Mouse (Mus musculus) gastrocnemius, postnatal 4 days (tissue): ENCODE results near the gene Gm44511. TPM values are rescaled to one million over a fixed set of nuclear protein-coding genes. Genes with fewer than 3 reads are reported as not detected.
A peak's percentile ranks its signal among the peaks of the same experiment; 100 is the strongest.
"Not testable (repeated sequence)": the region's sequence is repeated elsewhere in the genome, so short reads cannot be mapped to it uniquely, and the experiment has no call there.

Experiments used
- DNase-seq, 2 experiments: peaks; one replicate each; pipeline ENCODE4 v3.0.0; 2021 to 2022; ENCODE audit warnings: low spot score in 2 of 2, mixed read lengths in 2 of 2
- total RNA-seq, 2 experiments: library from RNA; stranded (reverse); gene quantifications; 2 replicates each; pipeline ENCODE4 v1.2.3; 2021

Gene Gm44511
- total RNA-seq, 2 experiments from 2014 or later: not detected

DNA sequence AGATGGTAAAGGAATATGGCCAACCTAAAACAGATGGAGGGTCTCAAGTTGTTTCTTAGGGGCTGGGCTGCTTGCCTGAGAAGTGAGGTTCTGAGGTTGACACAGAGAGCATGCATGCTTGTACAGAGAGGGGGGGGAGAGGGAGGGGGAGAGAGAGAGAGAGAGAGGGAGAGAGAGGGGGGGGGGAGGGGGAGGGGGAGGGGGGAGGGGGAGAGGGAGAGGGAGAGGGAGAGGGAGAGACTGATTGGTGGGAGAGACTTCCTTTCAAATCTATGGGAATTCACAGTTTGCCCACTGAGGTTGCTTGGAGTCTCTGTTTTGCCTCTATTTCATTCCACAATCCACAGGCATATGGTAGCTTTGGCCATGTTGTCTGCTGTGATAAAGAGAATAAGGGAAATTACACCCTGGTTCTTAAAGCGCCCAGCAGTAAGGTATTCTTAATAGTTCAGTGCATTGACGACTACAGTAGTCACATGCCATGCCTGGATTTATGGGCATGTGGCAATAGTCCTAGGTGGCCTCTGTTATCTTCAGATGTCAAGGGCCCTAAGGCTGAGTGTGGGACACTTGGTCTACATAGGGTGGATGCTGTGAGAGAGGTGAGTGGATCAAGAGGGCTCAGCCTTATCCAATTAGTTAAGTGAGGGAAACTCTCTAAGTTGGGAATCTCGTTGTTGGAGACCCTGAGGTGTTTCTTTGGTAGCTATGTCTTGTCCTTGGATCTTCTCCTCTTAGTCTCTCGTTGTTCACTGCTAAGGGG is 15.4 kb upstream of the Gm44511 start:
- no peak for DNase-seq

DNA sequence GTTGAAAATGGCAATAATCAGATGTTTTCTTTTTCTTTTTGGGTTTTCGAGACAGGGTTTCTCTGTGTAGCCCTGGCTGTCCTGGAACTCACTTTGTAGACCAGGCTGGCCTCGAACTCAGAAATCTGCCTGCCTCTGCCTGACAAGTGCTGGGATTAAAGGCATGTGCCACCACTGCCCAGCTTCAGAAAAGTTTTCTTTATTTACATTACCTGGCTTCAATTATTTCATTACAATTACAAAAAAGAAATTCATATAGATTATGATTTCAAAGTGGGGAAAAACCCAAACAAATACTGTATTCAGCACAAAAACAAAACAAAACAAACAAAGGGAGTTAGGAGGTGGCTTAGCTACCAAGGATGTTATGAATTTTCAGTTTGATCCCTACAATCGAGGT is 14.6 kb upstream of the Gm44511 start:
- not testable (repeated sequence) for DNase-seq

DNA sequence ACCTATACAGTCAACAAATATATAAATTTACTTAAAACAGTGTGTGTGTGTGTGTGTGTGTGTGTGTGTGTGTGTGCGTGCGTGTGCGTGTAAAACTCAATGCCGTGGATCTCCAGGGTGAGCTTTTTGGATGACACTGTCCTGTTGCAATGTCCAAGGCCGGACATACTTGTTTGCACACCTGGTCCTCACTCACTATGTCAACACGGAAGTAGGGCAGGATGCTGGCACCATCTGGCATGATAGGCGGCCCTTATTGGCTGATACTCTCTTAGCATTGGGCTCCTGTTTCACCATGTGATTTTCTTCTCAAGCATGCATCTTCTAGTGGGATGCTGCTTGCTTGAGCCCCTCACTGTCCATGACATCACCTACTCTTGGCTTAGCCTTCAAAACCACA is 13.8 kb upstream of the Gm44511 start:
- DNase-seq: no peak

DNA sequence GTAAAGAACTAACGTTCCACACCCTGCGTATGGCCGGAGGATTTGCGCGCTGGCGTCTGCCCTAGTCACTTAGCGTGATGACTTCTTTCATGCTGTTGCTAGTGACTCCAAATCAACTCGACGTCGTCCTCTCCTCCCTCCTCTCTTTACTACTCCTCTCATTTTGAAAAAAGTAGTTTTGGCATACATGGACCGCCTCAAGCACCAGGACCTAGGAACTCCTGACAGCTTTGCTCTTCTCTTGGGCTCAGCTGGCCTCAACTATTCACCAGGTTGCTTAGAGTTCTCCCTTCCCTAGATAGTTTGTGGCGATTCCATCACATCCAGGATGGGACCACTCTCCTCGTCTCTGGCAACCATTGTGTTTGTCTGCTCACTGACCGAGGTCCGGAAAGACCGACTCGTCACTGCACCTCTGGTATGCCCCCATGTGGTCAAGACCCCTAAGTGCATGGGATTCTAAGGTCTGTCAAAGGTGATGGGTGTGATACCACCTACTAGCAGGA is 13.2 kb upstream of the Gm44511 start:
- peak; percentile 73 to 84 for DNase-seq

DNA sequence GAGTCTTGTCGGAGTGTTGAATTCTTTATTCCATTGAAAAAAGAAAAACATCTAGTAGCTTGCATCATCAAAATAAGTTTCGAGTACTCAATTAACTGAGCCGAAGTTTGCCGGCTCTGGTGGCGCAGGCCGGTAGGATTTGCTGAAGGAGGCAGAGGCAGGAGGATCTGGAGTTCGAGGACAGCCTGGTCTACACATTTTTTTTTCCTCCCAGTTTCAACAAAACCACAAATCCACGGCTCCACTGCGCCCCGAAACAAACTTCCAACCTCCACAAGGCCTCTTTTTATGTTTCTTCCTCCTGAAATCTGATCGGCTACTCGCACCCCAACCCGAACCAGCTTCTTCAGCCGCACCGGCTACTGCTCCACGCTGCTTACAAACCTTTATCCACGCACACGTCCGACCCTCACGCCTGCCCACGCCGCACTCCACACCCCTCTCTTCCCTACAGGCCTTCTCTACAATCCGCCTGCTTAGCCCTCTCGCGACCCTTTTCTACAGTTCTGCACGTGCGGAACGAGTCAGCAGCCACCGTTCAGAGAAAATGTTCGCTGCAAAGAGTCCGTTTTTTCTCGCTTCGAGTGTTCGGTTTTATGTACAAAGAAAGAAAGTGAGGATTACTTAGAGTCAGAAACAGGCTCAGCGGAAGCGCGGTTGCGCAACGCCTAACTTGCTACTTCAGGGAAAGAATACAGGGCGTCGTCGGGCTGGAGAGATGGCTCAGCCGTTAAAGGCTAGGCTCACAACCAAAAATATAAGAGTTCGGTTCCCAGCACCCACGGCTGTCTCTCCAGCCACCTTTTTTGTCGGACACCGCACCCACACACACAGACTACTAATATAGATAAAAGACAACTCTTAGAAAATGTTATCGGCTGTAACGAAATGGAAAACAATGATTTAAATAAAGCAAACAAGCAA is 12.5 kb upstream of the Gm44511 start:
- DNase-seq: peak; percentile 79 to 84

DNA sequence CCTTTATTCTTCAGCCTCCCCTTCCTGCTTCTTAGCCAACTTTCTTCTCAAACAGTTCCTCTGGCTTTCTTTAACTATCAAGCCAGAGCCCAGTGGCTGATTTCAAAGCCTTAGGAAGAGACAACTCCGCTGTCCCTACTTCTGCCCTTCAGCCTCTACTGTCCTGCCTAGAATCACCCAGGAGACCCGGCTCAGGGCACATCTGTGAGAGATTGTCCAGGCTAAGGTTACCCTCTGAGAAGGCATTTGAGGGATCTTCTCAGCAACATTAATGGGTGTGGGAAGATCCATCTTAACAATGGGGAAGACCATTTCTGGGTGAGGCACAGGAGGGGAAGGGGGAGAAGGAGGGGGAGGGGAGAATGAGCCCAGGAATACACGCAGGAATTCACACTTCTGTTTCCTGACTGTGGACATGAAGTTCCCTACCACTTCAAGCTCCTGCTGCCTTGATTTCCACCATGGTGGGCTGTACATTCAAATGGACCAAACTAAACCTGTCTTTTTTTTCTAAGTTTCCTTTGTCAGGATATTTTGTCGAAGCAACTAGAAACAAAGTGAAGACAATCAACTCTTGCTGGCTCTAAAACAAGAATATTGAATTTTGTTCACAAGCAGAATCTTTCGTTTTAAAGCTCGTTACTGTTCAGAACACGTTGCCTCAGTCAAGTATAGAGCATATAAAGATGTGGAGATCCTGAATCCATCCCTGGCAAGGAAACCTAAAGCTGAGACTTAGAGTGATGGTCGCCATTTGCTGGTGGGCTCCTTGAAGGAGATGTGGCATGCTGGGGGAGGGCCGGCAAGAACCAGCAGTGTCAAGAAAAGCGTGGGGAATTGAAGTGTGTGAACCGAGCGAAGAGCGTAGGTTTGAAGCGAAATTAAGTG is 11.6 kb upstream of the Gm44511 start:
- no peak for DNase-seq

DNA sequence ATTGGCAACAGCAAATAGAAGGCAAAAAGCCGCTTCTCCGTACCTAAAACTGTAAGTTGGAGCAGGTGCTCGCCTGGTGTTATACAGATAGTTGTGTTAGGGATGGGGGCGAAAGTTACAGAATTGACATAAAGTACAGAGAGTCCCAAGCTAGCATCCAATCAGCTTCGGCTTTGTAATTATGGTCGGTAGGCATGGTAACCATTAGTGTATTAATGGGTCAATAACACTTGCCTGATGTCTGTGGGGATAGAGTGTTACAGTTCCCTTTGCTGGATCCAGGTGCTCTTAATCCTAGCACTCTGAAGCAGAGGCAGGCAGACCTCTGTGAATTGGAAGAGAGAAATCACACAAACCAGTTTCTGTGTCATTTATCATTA is 10.8 kb upstream of the Gm44511 start:
- DNase-seq: no peak

DNA sequence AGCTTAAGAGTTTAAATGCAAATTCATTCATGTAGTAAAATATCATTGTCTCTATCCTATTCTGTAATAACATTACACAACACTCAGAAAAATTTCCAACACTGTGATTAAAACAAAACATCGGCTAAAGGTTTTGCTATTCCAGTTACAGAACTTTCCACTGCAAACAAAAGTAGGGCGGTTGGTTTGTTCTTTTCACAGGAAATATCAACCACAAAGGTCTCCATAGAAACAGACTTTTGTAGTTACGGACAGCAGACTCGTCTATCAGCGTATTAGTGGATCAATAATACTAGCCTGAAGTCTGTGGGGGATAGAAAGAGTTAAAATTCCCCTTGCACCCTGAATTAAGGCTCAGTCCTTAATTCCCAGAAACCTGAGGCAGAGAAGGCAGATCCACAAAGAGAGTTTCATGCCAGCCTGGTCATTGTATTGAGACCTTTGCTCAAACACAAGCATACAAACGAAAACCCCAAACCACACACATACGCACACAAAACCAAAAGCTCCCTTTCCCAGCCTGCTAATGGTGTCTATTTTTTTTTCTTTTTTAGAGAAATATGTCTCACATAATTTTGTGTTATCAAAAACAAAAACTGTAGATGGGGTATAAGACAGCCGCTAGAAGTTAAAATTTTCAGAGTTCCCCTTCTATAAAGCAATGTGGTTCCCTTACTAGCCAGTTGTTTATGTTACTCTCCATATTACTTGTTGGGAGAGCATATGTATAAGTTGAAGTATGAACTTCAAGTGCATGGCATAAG is 10.3 kb upstream of the Gm44511 start:
- DNase-seq: no peak

DNA sequence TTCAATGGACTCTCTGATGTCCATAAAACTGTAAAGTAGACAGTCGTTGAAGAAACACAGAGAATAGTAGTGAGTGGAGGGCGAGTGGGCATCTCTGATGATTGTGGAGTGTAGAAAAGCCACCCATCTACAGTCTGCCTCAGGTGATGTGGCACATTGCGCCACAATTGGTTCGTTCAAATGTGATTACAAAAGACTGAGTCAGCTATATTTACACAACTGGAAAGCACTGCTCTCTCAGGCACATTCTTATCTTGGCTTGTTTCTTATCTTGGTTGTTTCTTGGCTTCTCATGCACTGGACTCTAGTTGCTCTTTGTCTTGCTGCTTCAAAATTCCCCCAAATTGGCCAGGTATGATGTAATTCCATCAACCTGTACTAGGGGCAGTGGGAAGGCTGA is 9.5 kb upstream of the Gm44511 start:
- no peak for DNase-seq

DNA sequence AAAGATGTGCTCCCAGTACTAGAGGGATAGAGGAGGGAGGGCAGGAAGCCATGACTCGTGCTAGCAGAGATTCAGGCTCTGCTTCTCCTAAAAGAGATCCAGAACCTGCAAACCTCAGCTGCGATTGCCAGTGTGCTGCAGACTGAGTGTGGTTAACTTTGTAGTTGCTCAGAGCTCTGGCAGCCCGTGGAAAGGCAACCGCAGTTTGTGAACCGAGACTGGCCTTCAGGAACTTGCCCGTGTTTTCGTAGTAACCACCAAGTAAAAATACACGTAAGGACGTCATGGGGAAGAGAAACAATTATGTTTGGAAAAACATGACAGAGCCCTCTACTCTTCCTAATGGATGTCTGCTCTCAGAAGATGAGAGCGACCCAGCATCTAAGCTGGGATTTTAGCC is 6.9 kb upstream of the Gm44511 start:
- no peak for DNase-seq

DNA sequence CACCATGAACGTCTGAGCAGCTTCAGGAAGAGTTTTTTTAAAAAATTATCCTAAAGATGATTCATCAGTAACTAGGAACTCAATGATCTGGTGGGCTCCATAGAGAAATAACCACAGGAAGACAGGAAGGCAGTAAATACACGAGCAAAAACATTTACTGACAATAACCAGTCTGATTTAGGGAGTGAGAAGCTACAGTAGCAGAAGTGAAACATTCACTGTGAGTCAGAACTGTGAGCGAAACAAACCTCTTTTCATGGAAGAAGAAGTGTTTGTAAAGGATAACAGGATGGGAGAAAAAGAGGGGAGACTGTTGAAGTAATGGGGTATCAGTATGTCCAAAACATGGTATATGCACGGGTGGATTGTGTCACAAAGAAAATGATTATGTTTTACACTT is 3.7 kb upstream of the Gm44511 start:
- no peak for DNase-seq

DNA sequence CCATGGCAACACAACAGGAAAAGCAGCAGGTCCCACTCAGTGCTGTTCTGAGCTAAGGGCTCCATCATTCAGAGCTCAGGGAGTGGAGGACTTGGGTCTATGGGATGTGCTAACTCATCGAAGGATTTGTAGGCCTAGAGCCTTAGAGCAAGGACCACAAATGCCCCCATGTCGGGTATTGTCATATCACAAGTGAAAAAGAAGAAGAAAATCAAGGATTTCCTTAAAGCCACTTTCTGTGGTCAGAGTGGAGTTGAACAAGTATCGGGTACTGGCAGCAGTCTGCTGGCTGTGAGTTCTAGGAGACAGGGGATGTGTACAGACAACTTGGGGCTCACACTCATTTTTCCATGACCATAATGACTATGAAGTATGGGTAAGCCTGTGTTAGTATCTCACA is 666 bp upstream of the Gm44511 start:
- DNase-seq: no peak

DNA sequence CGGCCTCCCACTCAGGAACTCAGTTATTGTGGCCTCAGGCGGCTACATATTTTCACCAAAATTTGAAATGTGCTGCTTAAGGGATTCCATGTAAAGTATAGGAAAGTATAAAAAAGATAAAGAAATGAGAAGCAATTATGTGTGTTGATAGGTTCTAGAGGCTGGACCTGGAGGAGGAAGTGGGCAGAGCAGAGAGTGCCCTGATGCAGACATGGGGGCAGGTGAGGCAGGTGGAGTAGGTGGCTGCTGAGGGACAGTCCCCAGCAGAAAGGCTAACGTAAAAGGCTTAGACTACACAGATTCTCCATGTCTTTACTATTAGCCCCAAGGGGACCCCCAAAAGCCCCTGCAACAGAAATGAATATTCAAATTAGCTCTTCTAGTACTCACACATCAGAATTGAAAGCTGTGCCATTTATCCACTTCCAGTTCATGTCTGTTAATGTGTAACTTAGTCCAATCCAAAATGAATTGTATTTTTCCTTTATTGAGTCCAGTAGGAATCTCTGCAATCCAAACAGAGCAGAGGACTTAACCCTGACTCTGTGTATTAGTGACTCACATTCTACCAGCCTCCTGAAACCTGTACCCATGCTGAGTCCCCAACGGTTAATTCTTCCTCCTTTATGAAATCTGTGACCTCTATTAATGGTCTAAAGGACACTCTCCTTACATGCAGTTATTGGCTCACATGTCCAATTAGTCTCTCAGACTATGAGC is 7.9 kb downstream of the Gm44511 start:
- no peak for DNase-seq

DNA sequence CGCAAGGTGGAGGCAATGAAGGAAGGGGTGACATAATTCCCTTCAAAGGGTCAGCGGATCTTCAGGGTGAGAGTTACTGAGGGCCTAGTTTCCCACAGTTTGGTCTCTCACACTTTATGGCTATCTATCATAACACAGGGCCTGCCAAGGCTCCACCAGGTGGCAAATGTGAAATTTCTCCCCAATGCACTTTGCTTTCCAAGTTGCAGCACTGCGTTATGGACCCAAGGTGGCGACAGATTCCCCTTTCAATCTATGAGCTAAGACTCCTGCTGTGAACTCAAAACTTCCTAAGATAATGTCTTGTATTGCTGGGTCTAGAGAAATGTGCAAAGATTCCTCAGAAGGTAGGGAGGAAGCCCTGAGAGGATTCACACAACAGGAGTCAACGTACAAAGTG is 17.6 kb downstream of the Gm44511 start:
- DNase-seq: no peak

DNA sequence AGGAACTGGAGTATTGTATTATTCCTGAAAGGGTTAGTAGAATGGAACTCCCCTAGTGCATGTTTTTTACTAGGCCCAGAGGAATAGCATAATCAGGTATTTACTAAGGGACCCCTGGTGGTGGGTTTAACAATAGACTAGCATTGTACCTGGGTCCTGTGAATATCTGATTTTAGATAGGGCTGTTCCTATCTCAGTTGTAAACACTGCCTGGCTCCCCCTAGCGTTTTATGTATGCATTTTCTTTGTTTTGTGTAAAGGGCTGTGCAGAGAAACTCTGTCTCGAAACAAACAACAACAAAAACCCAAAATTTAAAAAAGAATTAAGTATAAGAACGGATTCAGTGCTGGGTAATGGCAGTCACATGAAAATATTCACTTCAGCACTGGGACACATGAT is 19.1 kb downstream of the Gm44511 start:
- DNase-seq: no peak

DNA sequence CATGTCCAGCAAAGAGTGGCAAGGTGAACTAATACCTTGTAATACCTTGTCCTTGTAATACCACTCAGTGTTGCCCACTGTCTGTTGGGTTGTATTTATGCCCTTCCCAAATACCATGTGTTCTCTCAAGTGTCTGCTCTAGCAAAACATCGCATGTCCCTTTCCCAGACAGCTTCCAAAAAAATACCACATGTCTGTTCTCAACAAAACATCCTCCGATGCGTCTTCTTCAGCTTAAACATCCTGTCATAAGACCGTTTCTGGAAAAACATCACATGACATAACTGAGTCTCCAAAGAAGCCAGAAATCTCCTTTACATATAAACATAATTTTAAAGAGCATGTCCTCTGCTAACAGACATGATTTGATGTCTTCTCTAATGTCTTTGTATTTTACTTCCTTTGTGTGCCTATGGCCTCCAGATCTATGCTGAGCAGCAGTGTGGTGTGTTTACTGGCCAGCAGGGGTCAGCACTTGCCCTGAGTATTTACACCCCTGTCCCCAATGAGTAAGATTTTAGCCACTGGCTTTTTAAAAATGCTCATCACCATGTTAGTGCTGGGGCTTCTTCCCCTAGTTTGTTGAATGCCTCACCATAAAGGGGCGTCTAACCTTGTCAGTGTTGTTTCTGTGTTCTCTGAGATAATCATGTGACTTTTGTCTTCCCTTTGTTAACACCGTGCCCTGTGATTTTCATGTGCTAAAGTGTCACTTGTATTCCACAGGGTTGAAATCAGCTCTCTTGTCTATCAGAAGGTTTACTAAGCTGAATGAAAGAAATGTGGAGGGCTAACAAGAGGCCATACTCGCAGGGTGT is 21.1 kb downstream of the Gm44511 start:
- peak in 1 of 2 experiments; percentile 60 for DNase-seq

DNA sequence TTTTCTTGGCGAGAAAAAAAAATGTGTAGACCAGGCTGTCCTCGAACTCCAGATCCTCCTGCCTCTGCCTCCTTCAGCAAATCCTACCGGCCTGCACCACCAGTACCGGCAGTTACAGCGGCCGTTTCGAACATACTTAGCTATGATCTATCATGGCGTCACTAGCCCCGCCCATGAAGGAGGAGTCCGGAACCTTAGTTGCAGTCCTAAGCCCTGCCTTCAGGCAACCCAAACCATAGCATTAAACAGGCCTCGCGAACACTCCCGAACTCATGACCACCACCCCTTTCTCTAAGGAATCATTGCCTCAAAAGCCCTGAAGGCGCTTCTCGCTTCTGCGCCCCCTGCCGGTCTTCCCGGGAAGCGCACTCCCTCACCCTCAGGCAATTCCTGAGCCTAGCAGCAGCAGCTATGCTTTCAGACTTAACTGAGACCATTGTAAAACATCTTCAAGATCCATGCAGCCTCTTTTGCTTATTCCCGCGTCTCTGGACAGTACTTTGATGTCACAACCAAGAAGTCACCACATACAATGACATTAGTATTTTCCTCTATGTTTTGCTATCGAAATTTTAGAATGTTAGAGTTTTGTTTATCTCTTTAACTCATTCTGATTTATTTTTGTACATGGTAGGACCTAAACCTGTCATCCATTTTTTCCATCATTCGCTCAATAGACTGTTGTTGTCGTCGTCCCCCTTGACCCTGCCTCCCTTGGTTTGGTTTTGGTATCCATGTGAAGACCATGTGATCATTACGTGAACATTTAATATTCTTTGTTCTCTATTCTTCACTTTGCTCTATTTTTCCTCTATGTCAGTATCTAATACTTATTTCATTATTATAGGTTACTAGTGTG is 22.9 kb downstream of the Gm44511 start:
- DNase-seq: peak; percentile 86 to 92

DNA sequence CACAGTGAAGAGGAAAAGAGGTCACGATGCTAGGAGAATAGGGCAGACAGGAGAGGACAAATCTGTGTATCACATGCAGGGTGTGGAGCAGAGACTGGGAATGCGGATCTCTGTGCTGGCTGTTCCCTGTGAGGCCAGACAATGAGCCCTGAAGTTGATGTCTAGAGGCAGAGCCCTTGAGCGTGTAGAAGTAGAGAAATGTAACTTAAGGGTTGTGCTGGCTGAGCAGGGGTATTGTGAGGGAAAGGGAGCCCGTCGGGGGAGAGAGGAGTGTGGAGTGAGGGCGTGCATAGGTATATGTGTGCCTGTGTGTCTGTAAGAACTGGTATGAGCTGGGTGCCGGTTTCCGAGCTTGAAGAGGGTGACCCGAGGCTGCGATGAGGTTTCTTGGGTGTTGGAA is 23.6 kb downstream of the Gm44511 start:
- DNase-seq: no peak
